Mouse (Mus musculus): Measurements from ENCODE around the gene Gpatch1.

Gene Gpatch1

DNA sequence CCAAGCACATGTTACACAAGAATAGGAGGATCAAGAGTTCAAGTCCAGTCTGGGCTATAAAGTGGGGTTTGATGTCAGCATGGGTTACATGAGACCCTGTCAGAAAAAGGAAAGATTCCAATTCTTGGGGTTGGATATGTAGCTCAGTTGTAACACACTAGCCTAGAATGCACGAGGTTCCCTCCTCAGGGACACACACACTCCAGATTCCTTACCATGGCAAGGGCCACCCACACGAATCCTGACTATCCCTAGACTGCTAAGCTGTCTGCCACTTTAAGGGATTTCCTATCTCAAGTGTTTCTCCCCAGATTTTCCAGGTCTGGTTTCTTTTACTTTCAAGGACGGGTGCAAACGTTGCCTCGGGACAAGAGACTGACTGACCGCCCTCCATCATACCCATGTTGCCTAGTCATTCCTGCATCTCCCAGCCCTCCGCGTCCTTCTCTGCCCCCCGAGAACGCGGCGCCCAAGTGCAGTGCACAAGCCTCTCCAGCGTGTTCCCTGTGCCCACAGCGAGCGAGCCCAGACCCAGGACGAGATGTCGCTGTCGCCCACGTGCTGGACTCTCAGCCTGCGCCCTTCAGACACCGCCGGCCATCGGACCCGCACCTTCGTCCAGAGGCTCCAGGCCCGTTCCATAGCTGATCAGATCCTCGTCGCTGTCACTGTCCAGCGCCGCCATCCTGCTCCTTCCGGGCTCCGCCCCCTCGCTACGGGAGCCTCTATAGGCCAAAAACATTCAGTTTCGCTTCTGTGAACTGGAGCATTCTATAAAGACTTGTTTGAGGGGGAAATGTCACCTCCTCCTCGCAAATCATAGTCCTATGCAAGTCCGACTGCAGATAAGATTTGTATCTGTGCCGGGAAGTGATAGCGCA, at the start of gene Gpatch1:
TSS of gene Gpatch1 (minus strand) at position 712 of the 881 bp plus-strand sequence.
- peak; percentile 92 to 93 for DNase-seq (ENCODE audit: low spot score in 2 of 2)

DNA sequence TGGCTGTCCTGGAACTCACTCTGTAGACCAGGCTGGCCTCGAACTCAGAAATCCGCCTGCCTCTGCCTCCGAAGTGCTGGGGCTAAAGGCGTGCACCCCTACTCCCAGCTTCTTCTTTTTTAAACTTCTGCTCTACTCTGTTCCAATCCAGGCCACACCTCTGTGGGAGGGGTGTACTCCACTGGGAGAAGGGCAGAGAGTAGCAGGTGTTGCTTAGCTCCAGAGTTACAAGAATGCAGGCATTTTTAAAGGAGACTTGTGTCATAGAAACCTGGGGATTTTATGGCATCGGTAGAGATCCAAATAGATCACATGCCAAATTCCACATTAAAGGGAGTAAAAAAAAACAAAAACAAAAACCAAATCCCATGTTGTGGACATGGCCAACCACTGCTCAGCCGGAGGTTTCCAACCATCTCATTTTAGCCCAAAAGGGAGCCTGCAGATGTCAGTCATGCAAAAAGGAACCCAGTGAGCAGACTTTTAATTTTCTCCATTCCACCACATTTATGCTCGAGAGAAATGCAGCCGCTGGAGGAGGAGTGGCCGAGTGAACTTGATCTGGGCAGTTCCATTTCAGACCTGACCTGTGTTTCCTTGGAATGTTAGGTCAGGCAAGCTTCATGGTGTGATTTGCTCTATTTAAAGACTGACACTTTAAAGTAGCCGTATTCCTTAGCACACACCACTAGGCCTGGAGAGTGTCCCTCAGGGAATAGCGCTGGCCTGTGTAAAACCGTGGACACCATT, 47.1 kb upstream of the Gpatch1 start:
- no peak for DNase-seq (ENCODE audit: low spot score in 2 of 2)

- DNase-seq (ENCODE audit: low spot score in 2 of 2): no peak
Observed at GRCm38 (mm10) chr7:35362868-35363267, 44.6 kb upstream of the Gpatch1 start.

DNA sequence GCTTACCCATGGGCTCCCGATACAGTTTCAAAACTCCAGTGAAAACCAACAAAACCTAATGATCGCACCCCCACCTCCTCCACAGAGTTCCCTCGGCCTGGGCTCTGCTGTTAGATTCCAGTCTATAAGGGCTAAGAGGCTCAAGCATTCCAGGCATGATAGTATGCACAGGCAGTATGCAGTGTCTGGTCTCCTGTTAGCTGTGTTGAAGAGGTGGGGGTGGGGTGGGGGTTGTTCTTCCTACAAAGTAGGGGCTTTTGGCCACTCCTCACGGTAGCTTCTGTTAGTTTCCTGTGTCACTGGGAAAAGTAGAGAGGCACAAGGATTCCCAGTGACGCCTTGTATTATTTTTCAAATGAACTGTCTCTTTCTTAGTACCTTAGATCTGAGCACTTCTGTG, 44.0 kb upstream of the Gpatch1 start:
- no peak for DNase-seq (ENCODE audit: low spot score in 2 of 2)

DNA sequence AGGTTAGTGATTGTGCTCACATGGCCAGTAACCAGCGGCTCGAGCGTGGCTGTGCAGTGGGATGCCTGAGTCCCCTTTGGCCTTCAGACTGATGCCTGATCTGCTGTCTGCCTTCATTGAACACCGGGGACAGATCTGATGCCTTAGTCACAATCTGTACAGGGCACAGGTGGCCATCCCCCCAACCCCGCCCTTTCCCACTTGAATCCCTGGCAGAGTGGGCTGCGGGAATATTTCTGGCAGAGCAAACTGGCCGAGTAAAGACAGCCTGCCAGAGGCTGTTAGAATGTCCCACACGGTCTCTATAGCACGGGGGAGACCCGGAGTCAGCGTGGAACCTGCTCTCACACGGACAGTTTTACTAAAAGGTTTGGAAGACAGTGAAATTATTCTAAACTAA, 39.4 kb upstream of the Gpatch1 start:
- no peak for DNase-seq (ENCODE audit: low spot score in 2 of 2)

DNA sequence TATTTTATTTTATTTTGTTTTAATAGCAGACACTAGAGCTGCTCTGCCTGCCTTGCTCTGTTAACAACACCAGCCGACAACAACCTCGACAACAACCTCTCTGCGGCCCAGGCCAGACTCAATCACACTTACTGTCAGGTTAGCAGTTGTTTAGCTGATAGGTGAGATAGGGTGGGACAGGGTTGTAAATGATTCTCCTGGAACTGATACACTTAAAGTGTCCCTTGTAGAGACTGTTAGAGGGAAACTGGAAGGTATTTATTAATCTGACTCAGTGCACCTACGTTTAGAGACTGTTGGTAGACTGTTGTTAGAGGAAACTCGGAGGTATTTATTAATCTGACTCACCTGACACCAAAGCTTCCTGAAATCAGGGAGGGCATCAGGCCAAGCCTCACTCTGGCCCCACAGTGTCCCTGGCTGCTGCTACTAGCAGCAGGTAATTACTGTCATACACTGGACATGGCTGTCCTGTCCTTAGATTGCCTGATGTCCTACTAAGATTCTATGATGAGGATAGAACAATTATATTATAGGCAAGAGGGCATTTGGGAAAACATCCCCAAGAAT, 37.1 kb upstream of the Gpatch1 start:
- DNase-seq (ENCODE audit: low spot score in 2 of 2): no peak

DNA sequence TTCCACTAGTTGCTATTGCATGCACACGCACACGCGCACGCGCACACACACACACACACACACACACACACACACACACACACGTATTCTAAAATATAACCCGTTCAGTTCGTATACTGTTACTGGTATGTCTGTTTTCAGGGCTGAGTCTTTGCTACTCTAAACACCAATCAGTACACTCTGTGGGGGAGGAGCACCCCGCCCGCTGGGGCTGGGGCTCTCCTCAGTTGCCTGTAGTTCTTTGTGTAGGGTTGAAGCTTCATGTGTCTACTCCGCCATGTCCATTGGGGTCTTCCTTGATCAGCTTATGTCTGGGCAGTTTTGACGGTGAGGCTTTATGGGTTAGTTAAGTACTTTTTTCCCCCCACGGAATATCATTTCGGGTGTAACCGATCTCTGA, 35.1 kb upstream of the Gpatch1 start:
- DNase-seq (ENCODE audit: low spot score in 2 of 2): no peak

DNA sequence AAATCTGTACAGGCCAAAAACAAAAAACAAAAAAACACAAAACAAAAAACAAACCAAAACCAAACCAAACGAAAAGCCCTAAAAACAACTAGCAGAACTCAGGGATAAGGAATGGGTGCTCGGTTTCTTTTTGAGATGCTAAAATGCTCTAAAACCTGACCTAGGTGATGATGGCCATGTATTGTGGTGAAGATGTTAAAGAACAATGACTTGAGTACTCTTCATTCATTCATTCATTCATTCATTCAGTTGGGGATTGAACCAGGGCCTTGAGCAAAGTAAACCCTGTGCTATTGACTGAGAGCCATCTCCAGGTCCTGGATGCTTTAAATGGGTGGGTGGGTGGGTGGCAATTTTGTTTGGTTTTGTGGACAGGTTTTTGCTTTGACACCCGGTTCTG, 32.9 kb upstream of the Gpatch1 start:
- DNase-seq (ENCODE audit: low spot score in 2 of 2): no peak

GRCm38 (mm10) chr7:35349886-35350684, 31.8 kb upstream of the Gpatch1 start:
- DNase-seq (ENCODE audit: low spot score in 2 of 2): no peak

DNA sequence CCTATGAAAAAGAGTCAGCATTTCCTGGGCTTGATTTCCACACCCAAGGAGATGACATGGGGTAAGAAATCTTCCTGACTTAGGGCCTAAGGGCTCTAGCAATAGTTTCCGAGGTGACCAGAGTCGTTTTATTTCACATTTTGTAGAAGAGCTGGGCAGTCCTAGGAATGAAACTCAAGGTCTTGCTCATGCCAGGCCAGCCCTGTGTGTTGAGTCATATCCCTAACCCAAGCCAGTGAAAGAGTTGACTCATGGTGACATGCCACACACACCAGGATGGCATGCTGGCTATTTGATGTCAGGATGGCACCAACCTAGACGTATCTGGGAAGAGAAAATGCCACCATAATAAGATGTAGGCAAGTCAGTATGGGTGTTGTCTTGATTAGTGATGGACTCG, 30.8 kb upstream of the Gpatch1 start:
- no peak for DNase-seq (ENCODE audit: low spot score in 2 of 2)

DNA sequence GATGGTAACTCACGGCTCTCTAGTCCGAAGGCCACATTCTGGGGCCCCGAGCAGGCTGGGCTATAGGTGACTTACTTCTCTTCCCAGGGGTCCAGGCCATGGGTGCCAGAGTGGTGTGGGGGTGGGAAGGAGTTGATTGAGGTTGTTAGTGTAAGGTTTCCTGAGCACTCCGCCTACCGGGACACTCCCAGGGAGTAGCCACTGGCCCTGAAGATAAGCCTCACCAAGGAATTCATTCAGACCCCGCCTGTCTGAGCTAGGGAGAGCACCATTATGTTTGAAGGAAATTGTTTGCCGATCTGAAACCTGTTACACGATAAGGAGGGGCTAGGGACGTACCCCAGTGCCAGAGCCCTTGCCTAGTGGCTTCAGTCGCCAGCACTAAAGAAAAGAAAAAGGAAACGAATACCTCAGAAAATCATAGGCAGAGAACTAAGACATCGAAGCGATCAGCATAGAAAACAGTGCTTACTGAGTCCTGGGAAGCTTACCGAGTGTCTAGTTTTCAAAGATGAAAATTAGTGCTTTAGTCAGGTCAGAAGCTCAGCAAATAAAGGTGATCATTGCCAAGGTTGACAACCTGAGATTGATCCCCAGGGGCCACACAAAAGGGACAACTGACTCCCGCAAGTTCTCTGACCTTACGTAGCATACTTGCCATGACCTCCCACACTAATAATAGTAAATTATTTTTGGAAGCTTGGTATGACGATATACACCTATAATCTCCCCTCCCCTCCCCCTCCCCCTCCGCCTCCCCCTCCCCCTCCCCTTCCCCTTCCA, 29.9 kb upstream of the Gpatch1 start:
- no peak for DNase-seq (ENCODE audit: low spot score in 2 of 2)

DNA sequence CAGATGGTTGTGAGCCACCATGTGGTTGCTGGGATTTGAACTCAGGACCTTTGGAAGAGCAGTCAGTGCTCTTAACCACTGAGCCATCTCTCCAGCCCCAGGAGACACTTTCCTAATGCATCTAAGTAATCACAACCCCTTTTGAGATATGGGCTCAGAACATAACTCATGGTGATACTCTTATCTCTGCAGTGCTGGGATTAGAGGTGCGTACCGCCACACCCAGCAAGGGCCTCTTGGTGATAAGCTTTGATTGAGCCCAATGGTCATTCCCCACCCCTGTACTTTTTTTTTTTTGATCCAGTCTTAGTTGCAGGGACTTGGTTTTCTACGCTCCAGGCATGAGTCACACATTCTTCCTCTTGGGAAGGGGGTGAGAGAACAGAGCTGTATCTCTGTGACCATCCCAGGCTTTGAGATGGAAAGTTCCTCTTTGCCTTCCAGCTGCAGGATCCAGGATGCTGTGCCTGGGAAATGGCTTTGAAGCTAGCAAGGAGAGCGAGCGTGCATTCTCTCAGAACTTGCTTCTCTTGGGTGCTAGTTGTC, 26.6 kb upstream of the Gpatch1 start:
- no peak for DNase-seq (ENCODE audit: low spot score in 2 of 2)

DNA sequence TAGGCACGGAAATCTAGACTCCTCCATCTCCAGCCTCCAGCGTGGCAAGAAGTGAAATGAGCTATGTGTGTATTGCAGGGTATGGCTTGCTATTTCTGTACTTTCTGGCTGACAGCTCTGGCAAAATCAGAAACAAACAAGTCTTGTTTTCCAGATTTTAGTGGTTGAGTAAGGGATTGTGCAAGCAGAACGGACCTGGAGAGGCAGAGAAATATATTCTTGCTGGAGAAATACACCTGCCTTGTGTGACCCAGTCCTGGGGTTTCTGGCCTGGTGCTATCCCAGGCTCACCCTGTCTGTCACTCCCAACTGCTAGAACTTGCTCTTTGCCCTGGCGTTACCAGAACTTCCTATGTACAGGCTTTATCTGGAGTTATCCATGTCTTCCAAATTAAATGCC, 24.3 kb upstream of the Gpatch1 start:
- DNase-seq (ENCODE audit: low spot score in 2 of 2): no peak

- DNase-seq (ENCODE audit: low spot score in 2 of 2): no peak
Observed at GRCm38 (mm10) chr7:35341282-35341681, 23.0 kb upstream of the Gpatch1 start.

GRCm38 (mm10) chr7:35340196-35340595, 22.0 kb upstream of the Gpatch1 start:
- DNase-seq (ENCODE audit: low spot score in 2 of 2): no peak

GRCm38 (mm10) chr7:35334527-35335452, 16.6 kb upstream of the Gpatch1 start:
- peak; percentile 19 to 32 for DNase-seq (ENCODE audit: low spot score in 2 of 2)

DNA sequence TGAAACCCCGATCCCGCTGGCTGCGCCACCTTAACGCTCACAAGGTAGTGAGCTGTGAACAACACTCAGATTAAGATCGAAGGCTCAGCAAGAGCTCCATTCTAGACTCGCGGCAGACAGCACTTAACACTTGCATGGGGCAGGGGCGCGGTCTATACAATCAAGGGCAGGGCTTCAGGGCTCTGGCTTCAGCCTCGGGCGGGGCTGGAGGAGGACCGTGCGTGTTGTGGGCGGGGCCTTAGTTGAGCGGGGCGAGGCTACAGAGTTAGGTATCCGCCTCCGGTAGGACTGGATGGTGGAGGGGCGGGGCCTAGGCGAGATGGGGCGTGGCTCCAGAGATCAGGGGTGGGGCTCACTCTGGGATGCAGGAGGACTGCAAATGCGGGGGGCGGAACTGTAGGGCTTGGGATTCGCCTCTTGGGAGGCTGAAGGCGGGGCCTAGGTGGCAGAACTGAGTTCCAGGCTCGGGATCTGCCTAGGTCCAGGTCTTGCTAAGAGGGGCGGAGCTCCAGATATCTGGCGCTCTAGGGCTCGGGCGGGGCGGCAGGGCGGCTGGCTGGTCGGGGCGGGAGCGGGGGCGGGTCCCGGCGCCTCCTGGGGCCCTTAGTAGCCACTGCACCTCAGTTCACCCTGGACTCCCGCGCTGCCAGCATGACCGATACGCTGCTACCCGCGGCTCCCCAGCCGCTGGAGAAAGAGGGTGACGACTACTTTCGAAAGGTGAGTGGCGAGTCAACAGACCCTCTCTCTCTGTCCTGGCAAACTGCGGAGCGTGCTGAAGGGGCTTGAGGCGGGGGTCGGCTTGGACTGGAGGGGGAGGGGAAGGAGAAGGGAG, 15.7 kb upstream of the Gpatch1 start, which contains the start of gene Rhpn2:
TSS of gene Rhpn2 (plus strand) at position 479 of the 835 bp plus-strand sequence.
- DNase-seq (ENCODE audit: low spot score in 2 of 2): peak; percentile 100

DNA sequence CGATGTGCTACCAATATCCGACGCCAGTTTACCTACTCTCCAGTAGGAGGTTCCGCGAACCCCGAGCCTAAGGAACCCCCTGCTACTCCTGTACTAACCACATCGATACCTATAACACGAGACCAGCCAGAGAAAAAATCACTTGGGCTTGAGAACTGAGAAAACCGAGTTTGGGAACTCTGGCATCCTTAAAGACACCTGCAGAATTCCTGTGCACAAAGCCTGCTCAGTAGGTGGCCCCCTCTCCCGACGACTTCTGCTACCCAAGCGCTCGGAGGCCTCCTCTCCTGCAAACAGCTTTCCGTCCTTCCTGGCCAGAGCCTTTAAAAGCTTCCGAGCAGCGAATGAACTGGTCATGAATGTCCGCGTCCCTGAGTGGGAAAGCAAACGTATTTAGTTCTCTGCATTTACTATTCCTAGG, 15.0 kb upstream of the Gpatch1 start:
- peak in 1 of 2 experiments; percentile 30 for DNase-seq (ENCODE audit: low spot score in 2 of 2)

GRCm38 (mm10) chr7:35331590-35331989, 13.3 kb upstream of the Gpatch1 start:
- no peak for DNase-seq (ENCODE audit: low spot score in 2 of 2)

Measured in urinary bladder, postnatal 36 days (tissue).